Mouse (Mus musculus) G1E-ER4 (cell line): Measurements from ENCODE around the gene Xlr. TPM values are rescaled to one million over a fixed set of nuclear protein-coding genes. Genes with fewer than 3 reads are reported as not detected.
"Not testable (repeated sequence)": the region's sequence is repeated elsewhere in the genome, so short reads cannot be mapped to it uniquely, and the experiment has no call there.

Experiments
- GATA1 ChIP-seq: IDR thresholded peaks from one replicate; pipeline ENCODE4 v1.8.0; 2012; ENCODE audit warnings: low read length, inconsistent platforms
- polyA plus RNA-seq: library from polyadenylated mRNA; stranded (reverse); fragments of >175 nt; gene quantifications from 2 replicates; pipeline ENCODE4 v1.2.3, GENCODE M21; 2012

Gene Xlr
- 0.24 TPM in 1 of 2 replicates, not detected in the other for polyA plus RNA-seq

DNA sequence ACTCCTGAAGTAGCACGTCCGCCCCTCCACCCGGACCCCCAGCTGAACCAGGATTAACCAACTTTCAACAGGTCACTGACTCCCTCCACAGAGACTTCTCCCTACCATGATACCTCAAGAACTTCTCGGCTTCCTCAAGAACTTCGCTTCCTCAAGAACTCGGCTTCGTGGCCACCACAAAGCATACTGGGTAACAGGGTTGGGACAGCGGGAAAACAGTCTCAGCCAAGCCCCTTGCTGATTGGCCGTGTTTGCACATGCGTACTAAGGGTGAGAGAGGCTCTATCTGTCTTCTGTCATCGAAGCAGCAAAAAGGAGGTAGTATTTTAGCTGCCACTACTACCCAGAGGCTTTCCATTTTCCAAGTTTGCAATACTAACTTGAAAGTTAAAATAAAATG, at the start of gene Xlr:
Xlr (minus strand) TSS at position 188 of the 400 bp plus-strand sequence.
- TF ChIP-seq GATA1 = not testable (repeated sequence)

DNA sequence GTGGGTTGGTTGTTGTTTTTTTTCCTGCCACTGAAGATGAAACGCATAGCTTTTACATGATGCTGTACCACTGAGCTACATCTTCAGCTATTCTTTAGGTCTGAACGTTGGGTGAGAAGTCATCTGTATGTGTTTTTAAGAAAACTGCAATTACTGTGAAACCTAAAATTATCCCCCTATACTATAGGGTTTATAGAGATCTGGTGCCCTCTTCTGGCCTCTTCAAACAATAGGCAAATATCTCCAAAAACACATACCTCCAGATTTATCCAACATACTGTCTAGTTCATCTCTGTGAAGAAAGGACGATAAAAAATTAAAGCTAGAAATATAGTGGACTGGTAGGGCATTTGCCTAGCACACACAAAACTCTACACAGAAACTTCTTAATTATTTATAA, 1.6 kb upstream of the Xlr start:
- TF ChIP-seq GATA1 = no peak

DNA sequence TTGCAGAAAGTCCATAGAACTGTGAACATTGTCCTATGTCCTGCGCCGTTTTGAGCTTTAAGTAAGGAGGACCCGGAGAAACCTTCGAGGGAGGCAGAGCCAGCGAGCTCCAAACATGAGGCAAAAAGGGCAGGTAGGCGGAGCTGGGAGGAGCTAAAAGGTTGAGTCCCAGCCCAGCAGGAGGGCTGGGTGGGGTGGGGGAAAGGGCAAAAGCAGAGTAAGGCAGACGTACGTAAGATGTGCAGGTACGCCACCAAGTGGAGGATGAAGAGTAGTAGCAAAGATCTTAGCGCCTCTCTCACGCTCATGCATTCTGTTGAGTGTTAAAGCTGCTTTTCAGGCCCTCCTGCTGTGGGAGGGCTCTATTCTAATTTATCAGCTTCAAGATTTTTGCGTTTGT, 21.2 kb downstream of the Xlr start, which contains the start of gene Zfp36l3:
Zfp36l3 (minus strand) TSS at position 119 of the 400 bp plus-strand sequence.
- TF ChIP-seq GATA1 = no peak

DNA sequence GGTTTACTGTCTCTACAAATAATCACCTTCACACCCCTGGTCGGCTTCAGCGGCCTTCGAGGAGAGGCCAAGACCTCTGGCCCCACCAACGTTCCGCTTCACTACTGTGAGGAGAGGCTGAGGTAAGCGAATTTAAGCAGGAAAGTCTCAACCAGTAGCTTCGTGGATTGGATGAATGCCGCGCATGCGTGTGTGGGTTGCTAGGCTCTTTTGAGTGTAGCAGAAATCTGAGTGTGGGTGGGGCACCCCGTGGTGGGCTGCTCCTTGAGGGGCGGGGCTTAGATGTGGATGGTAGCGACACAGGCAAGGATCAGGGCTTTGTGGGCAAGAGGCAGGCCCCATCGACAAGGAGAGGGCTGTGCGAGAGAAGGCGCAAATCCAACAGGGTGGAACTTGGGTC, 39.8 kb downstream of the Xlr start, which contains the start of gene 1700013H16Rik:
1700013H16Rik (minus strand) TSS at position 96 of the 400 bp plus-strand sequence.
- TF ChIP-seq GATA1 = no peak

DNA sequence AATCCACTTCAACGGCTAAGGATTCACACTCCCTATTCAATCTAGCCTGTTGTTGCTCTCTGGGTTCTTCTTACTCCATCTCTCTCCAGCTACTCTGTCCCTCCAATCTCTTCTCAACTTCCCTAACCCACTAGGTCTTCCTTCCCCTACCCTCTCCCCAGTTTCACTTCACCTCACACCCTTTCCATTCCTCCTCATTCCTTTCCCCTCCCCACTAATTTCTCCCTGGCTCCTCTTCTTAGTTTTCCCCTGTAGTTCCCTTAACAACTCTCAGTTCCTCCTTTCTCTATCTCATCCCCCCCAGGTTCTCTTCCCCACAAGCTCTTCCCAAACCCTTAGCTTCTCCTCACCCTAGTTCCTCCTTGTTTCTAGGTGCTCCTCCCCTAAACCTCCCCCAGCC, 44.7 kb downstream of the Xlr start:
- no peak for TF ChIP-seq GATA1

DNA sequence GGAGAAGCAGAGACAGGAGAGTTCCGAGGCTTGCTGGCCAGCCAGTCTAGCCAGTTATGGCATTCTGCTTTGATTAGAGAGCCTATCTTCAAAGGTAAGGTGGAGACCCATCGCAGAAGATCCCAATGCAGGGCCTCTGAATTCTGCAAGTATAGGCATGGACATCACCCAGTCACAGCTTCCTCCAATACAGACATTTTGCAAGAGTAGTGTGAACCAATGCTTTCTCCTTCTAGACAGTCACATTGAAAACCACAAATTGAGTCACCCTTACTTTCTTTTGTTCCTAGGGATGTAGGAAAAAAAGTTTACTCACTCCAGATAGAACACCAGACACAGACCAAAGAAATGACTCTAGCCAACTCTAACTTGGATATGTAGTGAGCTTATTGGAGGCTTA, 68.5 kb downstream of the Xlr start:
- TF ChIP-seq GATA1 = no peak

Other genes starting within 250 kb of the Xlr start
- gene Rtl8c, start 189.7 kb downstream of the Xlr start, polyA plus RNA-seq = not detected in 2 replicates
- not detected in 2 replicates for gene Gm14597, start 188.7 kb downstream of the Xlr start, polyA plus RNA-seq
- gene Rtl8a, start 154.0 kb downstream of the Xlr start, polyA plus RNA-seq = not detected in 2 replicates
- gene Rtl8b, start 127.3 kb downstream of the Xlr start, polyA plus RNA-seq = not detected in 2 replicates
- gene 4930502E18Rik, start 72.9 kb downstream of the Xlr start, polyA plus RNA-seq = not detected in 2 replicates
- gene 1700013H16Rik, start 39.9 kb downstream of the Xlr start, polyA plus RNA-seq = not detected in 2 replicates
- gene Zfp36l3, start 21.3 kb downstream of the Xlr start, polyA plus RNA-seq = not detected in 2 replicates